Mouse (Mus musculus) erythroblast, embryonic 14.5 days (primary cell): Measurements from ENCODE around the gene Letm1. TPM values are rescaled to one million over a fixed set of nuclear protein-coding genes. Genes with fewer than 3 reads are reported as not detected.

ENCODE experiments used
- H3K27me3 ChIP-seq: 2 replicates; pipeline ENCODE4 v1.6.1; 2012; ENCODE audit warnings: inconsistent platforms; ENCODE audit not compliant: control insufficient read depth
- H3K36me3 ChIP-seq: 2 replicates; pipeline ENCODE4 v1.6.1; 2012; ENCODE audit warnings: mild to moderate bottlenecking, inconsistent platforms; ENCODE audit not compliant: control insufficient read depth
- H3K4me1 ChIP-seq: 2 replicates; pipeline ENCODE4 v1.6.1; 2012; ENCODE audit warnings: inconsistent platforms; ENCODE audit not compliant: control insufficient read depth
- H3K4me3 ChIP-seq: replicated peaks from 2 replicates; pipeline ENCODE3; 2012; ENCODE audit warnings: moderate library complexity, mild to moderate bottlenecking, inconsistent platforms
- H3K9me3 ChIP-seq: 2 replicates; pipeline ENCODE4 v1.6.1; 2012; ENCODE audit warnings: low read length, inconsistent platforms, mixed read lengths; ENCODE audit not compliant: control insufficient read depth
- GATA1 ChIP-seq: IDR thresholded peaks from 2 replicates; pipeline ENCODE4 v1.6.1; 2012; ENCODE audit warnings: low read length, inconsistent platforms, mixed read lengths
- TAL1 ChIP-seq: IDR thresholded peaks from 3 replicates; pipeline ENCODE4 v1.6.1; 2012; ENCODE audit warnings: low read length, inconsistent platforms, mixed read lengths
- polyA plus RNA-seq: library from polyadenylated mRNA; stranded (reverse); fragments of >175 nt; gene quantifications from 2 replicates; pipeline ENCODE4 v1.2.3, GENCODE M21; 2012

The Letm1 gene
- polyA plus RNA-seq, 1 experiment: 2.8 TPM

GRCm38 (mm10) chr5:33704945-33705611 lies 77.5 kb downstream of the Letm1 start:
- H3K4me3 ChIP-seq: no peak overlapping the region

DNA sequence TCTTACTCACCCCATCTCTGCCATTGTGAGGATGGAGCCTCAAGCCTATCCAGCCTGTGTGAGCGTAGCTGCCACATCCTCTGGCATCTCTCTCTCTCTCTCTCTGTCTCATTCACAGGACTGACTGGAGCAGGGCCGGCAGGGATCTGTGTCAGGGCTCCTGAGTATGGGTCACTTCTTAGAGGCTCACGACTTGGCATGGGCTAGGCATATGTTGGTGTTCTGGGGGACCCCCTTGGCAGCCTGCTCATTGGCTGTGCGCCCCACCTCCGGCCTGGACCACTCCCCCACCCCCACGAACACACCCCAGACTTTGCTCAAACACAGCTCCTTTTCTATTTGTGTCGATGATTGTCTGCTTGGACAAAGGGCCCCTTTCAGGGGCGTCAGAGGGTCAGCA lies 78.6 kb downstream of the Letm1 start:
- H3K9me3 ChIP-seq: no peaks in the 10 kb centered on the region
- H3K4me3 ChIP-seq: no peak overlapping the region
- H3K27me3 ChIP-seq: peaks cover 3% of the 10 kb centered on the region; the same call in 1 of the 2 replicates
- no peaks in the 10 kb centered on the region; the same call in 1 of the 2 replicates for H3K4me1 ChIP-seq
- TF ChIP-seq GATA1 (no peak), TAL1 (no peak)
- no peaks in the 10 kb centered on the region for H3K36me3 ChIP-seq

More at GRCm38 (mm10) chr5:33704945-33705611, 77.5 kb downstream of the Letm1 start:
- Histone ChIP-seq H3K9me3 (no peaks in the 10 kb centered on the region), H3K27me3 (peaks cover 3% of the 10 kb centered on the region; the same call in 1 of the 2 replicates), H3K4me1 (no peaks in the 10 kb centered on the region; the same call in 1 of the 2 replicates), H3K36me3 (no peaks in the 10 kb centered on the region)
- no peak for TF ChIP-seq TAL1
- TF ChIP-seq GATA1: no peak

DNA sequence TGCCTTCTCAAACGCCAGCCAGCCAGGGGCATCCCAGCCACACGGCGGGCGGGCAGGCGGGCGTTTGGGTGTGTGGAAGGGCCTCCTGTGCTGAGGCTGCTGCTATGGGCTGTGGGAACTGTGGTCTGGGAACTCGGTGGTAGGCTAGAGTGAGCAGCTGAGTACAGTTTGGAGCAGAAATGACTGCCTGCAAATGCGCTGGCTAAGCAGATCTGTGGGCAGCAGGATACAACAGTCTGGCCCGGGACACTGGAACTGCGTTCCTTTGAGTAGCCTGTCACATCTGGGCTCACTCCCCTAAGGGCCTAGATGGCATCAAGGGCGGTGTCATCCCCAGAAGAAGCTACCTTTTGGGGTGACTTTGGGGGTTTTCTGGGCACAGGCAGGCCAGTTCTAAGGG lies 80.8 kb downstream of the Letm1 start:
- H3K36me3 ChIP-seq: no peaks in the 10 kb centered on the region
- H3K27me3 ChIP-seq: peaks cover 8% of the 10 kb centered on the region
- H3K4me1 ChIP-seq: no peaks in the 10 kb centered on the region; the same call in 1 of the 2 replicates
- TF ChIP-seq TAL1 (no peak), GATA1 (no peak)
- H3K4me3 ChIP-seq: no peak overlapping the region
- H3K9me3 ChIP-seq: no peaks in the 10 kb centered on the region

DNA sequence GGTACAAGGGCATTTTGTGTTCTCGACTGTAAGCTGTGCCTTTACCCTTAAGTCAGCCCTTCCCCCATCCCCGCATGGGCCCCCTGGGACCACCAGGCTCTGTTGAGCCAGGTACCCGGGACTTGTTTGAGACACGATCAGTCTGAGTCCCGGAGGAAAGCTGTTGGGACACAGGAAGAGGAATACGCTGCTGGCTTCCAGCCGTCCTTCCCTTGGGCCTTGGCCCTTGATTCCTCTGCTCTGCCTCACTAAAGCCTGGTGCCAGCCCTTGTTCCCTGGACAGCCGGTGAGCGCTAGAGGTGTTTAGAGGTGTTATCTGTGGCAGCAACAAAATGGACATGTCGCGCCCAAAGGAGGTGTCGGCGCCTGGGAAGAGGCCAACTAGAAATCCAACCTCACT lies 82.6 kb downstream of the Letm1 start:
- Histone ChIP-seq H3K9me3 (no peaks in the 10 kb centered on the region), H3K4me3 (no peak overlapping the region), H3K36me3 (no peaks in the 10 kb centered on the region), H3K27me3 (peaks cover 26% of the 10 kb centered on the region), H3K4me1 (no peaks in the 10 kb centered on the region; the same call in none of the 2 replicates)
- TF ChIP-seq GATA1 (no peak), TAL1 (no peak)

DNA sequence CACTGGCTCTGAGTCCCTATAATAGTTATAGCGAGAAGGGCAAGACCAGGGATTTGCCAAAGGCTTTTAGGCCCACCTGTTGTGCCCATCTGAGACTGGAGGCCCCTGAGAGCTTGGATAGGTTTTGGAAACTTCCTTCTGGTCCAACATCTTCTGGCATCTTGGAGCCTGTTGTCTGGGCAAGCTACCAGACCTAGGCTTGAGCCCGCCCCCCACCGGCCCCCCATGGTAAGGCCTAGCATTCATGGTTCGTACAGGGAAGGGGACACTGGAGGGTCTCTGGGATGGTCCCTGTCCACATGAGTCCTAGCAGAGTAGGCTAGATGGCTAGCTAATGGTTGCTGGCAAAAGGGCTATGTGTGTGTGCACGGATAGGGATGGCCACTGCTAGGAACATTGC lies 83.9 kb downstream of the Letm1 start:
- TF ChIP-seq TAL1 (no peak), GATA1 (no peak)
- Histone ChIP-seq H3K36me3 (no peaks in the 10 kb centered on the region), H3K4me3 (no peak overlapping the region), H3K4me1 (no peaks in the 10 kb centered on the region; the same call in none of the 2 replicates), H3K27me3 (peaks cover 39% of the 10 kb centered on the region), H3K9me3 (no peaks in the 10 kb centered on the region)

DNA sequence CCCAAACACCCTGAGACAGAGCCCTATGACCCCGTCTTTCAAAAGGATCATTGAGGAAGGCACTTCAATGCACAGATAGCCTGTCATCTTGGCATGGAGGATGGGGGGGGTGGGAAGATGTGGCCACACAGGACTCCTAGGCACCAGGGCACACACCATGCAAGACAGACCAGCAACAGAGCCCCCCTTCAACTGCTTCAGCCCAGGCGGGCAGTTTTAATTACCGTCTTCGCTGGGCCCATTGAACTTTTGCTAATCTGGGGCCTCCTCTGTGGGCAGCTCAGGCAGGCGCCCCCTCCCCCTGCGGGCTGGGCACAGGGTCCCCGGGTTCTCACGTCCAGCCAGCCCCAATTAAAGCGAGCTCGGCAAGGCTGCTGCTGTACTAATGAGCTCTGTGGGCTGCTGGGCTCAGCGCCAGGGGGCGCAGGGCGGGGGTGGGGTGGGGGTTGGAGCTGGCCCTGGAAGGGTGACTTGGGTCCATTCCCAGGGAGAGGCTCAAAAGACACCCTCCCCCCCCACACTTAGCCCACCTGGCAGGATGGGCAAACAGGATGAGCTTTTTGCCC lies 84.6 kb downstream of the Letm1 start:
- TF ChIP-seq GATA1 (no peak), TAL1 (no peak)
- no peaks in the 10 kb centered on the region for H3K36me3 ChIP-seq
- no peaks in the 10 kb centered on the region for H3K9me3 ChIP-seq
- H3K27me3 ChIP-seq: peaks cover 44% of the 10 kb centered on the region
- H3K4me1 ChIP-seq: no peaks in the 10 kb centered on the region; the same call in none of the 2 replicates
- no peak overlapping the region for H3K4me3 ChIP-seq

DNA sequence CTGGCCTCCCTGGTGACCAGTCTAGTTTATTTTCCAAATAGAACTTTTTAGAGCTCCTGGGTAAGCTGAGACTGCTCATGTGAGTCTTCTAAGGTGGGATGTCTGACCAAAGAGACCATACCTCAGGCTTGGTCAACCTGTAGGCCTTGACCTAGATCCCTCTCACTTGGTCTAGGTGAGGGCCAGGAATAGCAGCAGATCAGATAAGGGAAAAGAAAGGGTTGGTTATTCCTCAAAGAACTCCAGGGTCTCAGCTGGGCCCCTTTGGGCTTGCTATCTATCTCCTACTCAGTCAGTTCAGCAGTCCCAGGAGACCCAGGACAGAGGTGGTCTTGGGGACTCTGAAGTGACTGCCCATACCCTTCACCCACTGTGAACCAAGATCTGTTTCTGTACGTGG lies 85.1 kb downstream of the Letm1 start:
- Histone ChIP-seq H3K36me3 (no peaks in the 10 kb centered on the region), H3K9me3 (no peaks in the 10 kb centered on the region), H3K4me1 (no peaks in the 10 kb centered on the region; the same call in none of the 2 replicates), H3K4me3 (no peak overlapping the region), H3K27me3 (peaks cover 49% of the 10 kb centered on the region)
- TF ChIP-seq TAL1 (no peak), GATA1 (peak; percentile 69)

DNA sequence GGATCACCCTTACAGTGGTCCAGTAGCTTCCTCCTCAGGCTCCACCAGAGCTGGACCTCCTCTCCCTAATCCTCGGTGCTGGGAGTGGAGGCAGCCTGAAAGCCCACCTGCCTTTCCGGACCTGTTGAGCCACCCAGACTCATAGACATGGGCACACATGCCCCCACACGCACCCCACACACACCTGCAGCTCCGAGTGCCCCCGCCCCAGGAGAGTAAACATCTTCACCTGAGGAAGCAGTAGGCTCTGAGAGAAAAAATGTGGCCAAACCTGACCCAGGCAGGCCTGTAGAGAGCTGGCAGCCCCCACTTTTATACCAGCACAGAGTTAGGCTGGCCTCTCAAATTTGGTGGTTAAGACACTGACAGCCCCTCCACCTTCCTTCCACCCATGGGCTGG lies 86.2 kb downstream of the Letm1 start:
- TF ChIP-seq GATA1 (no peak), TAL1 (no peak)
- peaks cover 58% of the 10 kb centered on the region for H3K27me3 ChIP-seq
- H3K4me1 ChIP-seq: no peaks in the 10 kb centered on the region; the same call in none of the 2 replicates
- no peaks in the 10 kb centered on the region for H3K36me3 ChIP-seq
- no peak overlapping the region for H3K4me3 ChIP-seq
- H3K9me3 ChIP-seq: no peaks in the 10 kb centered on the region

DNA sequence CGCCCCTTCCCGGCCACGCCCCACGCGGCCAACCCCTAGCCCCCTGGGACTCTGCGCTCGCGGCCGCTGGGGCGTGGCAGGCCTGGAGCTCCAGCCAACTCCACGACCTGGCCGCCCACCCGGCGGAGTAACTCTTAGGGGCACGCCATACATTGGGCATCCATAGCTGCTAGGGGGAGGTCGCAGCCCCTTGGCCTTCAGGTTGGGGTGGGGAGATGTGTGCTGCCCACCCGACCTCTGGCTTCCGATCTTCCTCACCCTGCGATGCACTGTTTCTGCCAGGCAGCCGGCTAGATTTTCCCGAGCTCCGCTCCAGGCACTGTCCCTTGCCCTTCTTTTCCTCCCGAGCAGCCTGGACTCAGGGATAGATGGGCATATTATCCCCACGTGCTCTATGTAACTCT lies 86.9 kb downstream of the Letm1 start:
- Histone ChIP-seq H3K4me3 (no peak overlapping the region), H3K4me1 (no peaks in the 10 kb centered on the region; the same call in none of the 2 replicates), H3K9me3 (no peaks in the 10 kb centered on the region), H3K27me3 (peaks cover 58% of the 10 kb centered on the region), H3K36me3 (no peaks in the 10 kb centered on the region)
- TF ChIP-seq GATA1: no peak
- no peak for TF ChIP-seq TAL1
